Mouse (Mus musculus) ovary, postnatal 10 days (tissue): ENCODE measurements around the gene Srsf7.
"Not testable (repeated sequence)": the region's sequence is repeated elsewhere in the genome, so short reads cannot be mapped to it uniquely, and the experiment has no call there.

ENCODE experiments used
- DNase-seq: peaks from one replicate; pipeline ENCODE4 v3.0.0; 2022; ENCODE audit warnings: low spot score

Srsf7 gene

DNA sequence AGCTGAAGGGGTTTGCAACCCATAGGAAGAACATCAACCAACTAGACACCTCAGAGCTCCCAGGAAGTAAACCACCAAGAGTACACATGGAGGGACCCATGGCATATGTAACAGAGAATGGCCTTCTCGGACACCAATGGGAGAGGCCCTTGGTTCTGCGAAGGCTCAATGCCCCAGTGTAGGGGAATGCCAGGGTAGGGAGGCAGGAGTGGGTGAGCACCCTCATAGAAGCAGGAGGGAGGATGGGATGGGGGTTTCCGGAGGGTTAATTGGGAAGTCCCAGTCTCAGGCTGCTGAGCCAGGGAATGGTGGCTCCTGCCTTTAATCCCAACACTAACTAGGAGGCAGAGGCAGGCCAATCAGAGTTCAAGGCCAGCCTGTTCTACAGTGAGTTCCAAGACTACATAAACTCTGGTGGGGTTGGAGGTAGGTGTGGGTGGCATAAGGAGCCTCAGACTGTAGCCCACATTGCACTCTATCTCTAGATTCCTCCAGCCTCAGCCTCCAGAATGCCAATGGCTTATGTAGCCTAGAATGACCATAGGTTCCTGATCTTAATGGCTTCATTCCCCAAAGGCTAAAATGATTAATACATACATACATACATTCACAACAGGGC is 7.8 kb downstream of the Srsf7 start:
- no peak for DNase-seq

DNA sequence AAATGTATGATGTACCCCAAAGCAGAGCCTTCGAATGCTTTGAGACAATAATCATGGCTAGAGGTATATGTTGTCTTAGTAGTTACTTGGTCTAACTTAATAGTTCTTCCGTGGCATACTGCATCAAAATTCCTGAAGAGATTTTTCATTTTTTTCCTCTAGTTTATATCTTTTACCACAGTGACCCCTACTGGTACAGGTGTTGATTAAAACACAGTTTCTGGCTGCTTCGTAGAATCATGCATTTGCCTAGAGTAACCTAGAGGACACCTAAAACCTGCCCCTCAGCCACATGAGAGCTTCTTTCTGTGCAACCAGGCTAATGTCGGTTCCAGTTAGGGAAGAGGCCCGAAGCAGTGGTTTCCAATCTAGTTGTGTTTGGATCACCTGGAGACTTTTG is 14.0 kb downstream of the Srsf7 start:
- DNase-seq, result no peak

DNA sequence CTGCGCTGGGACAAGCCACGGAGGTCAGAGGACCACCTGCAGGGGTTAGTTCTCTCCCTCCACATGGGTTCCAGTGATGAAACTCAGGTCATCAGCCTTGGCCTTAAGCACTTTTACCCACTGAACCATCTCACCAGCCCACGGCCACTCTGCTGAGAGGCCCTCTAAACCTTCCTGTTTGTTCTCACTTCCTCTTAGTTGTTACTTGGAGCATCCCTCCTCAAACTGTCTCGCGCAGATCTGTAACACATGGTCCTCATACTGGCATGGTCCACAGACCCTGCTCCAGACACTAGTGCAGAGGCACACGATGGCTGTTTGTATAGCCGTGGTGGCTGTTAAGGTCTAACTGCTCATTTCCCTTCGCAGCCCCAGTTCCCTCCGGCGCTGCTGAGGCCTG is 23.5 kb downstream of the Srsf7 start:
- DNase-seq, result no peak

DNA sequence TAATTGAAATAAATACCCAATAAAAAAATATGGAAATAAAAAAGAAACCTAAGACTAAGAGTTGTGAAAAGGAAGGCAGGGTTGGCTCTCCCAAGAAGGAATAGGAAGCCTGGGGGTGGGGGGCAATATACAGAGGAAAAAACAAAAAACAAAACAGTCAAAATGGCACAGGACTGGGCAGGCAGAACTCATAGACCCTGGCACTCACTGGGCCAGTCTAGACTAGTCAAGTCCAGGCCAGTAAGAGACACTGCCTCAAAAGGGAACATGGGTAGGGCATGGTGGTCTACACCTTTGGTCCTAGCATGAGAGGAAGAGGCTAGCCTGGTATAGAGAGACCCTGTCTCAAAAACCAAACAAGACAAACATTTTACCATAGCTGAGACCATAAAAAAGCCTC is 26.6 kb downstream of the Srsf7 start:
- no peak for DNase-seq

DNA sequence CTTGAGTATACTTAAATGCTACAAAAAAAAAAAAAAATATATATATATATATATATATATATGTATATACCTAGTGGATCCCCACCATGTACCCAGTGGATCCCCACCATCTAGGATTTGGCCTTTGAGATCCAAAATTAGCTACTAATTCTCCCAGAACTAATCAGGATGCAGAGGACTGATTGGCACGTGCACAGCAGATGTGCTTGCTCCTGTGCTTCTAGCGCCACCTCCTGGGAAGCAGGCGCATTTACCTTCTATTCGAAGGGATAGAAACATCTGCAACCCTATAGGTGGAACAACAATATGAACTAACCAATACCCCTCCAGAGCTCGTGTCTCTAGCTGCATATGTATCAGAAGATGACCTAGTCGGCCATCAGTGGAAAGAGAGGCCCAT is 27.1 kb downstream of the Srsf7 start:
- DNase-seq, result no peak

DNA sequence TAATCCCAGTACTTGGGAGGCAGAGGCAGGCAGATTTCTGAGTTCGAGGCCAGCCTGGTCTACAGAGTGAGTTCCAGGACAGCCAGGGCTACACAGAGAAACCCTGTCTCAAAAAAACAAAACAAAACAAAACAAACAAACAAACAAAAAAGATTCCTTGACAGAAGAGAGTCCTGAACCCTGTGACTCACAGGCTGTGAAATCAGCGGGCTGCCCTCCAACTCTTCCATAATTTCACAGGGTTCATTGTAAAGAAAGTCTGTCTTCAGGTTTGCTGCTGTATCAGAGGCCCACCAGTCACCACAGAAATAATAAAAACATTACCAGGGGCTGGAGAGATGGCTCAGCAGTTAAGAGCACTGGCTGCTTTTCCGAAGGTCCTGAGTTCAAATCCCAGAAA is 28.3 kb downstream of the Srsf7 start:
- DNase-seq, result not testable (repeated sequence)

DNA sequence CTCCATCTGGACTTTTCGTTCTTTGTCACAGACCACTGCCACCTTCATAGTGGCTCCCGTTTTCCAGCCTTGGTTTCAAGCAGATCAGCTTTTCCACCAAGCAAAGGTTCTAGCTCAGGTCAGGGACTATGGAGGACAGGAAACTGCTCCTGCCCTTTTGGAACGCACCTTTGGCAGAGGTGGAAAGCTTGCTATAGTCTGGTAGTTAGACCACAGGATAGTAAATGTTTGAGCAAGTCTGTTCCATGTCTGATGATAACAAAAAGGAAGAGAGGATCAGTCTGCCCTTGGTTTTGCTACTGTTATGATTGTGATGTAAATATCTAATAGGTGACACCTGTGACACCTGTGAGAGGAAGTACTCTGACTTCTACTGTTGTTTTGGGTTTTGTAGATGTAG is 31.1 kb downstream of the Srsf7 start:
- no peak for DNase-seq

DNA sequence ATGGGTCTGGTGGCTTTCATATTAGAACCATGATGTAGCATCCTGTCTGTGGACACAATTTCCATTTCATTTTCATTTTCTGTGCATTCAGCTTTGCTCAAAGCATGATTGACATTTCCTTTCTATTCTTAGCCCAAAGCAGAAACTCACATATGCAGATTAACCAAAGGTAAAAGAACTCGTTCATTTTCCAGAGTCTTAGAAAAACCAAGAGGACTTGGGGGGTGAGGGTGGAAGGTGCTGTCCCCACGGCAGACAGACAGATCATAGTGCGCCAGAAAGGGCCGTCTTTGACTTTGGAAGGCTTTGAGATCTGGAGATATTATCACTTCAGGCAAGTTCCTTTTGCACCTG is 31.7 kb downstream of the Srsf7 start:
- DNase-seq, result no peak

DNA sequence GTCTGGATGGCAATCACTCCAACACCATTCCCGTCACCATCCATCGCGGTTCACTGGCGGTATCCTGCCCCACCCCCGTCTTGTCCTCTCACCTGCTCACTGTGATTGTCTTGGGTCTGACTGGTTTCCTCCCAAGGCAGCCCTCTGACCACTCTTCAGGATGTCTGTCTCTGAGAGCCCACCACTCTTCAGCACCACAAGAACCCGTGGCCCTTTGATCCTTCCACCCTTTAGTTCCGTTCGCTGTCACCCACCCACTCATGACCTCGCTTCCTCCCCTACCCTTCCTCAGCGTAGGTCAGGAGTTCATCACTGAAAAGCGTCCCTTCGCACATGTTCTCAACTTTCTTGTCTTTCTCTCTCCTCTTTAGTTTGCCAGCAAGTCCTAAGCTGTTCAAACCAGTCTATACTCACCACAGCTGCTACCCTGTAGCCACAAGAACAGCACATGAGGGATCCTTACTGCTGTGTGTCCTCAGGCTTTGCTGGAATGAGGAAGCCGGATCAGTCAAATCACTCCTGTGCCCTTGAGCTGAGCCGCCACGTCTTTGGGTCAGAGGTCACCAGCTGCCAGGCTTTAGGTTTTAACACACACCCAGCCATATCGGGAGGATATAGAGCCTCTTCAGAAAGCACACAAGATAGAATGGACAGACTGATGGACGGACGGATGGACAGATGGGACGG is 32.3 kb downstream of the Srsf7 start:
- no peak for DNase-seq

DNA sequence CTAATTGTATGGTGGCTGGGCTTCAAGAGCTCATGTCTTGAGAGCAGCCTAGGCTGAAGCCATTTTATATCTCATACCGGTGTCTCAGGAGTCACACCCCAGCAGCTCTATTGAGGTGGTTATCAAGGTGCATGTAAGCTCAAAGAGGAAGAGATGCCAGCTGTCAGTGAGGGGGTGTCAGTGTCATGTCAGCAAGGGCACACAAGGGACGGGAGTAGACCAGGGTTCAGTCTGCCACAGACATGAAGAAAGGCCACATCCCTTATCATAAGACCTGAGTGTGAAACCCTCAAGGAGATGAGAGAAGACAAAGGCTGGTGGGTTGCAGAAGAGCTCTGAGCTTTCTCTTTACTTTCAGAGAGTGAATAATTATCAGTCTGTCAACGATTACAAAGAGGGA is 33.0 kb downstream of the Srsf7 start:
- DNase-seq, result no peak

DNA sequence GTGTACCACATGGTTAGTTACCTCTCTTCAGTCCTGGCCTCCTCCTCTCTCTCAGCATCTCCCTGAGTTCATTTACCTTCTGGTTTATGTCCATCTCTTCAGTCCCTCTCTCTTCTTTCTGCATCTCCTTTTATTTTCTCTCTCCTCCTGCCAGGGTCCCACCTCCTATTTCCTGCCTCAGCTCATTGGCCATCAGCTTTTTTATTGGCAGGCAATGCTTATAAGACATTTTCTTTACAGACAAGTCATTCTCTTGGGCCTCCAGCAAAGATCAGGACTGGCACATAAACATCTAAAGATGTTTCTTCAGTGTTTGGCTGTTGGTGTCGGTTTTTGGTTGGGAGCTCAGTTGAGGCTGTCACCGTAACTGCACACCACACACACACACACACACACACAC is 33.4 kb downstream of the Srsf7 start:
- DNase-seq, result no peak

DNA sequence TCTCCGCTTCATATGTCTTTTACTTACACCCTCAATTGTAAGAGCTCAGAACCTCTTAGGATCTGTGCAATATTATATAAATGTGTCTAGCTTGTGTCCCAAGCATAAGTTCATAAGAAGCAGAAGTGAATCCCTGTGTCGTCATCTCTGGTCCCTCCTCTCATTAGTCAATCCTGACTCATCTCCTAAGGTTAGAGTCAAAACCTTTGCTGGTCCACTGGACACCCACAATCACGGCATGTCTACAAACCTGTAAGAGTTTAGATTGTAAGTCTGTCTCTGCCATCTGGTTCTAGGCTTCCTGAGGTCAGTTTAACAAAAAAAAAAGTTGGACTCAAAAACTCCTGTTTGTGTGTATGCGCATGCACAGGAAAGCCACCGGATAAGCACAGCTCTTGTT is 34.3 kb downstream of the Srsf7 start:
- no peak for DNase-seq

DNA sequence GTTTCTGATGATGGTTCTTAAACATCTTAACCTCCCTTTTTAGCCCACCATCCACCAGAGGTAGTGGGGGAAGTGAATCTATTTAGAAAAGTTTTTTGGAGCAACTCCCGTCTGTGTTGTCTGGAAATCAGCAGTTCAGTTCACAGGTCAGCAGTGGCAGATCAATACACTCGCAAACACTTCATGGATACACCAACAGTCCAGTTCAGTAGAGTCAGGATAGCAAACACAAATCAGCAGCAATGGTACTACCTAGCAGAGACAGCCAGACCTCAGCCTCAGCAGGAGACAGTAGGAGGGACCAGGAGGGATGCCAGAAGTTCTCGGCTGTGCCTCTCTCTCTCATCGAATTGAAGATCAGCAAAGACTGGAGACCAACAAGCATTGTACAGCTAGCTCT is 35.2 kb downstream of the Srsf7 start:
- DNase-seq, result no peak

DNA sequence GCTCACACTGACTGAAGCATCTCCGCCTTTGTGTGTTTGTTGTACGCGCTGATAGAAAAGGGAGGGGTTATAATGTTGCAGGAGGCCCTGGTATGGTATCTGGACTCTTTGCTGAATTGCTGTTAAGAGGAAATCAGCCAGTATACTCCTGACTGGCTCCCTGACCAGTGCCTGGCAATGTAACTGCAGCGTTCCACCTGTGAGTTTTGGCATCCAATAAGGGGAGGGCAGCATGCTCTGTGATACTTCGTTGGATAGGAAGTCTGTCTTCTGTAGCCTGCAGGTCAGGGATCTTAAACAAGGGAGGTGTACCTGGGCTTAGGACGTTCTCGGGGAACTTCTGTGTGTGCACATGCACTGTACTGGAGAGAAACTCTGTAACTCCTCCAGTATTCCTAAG is 36.2 kb downstream of the Srsf7 start:
- DNase-seq, result no peak

DNA sequence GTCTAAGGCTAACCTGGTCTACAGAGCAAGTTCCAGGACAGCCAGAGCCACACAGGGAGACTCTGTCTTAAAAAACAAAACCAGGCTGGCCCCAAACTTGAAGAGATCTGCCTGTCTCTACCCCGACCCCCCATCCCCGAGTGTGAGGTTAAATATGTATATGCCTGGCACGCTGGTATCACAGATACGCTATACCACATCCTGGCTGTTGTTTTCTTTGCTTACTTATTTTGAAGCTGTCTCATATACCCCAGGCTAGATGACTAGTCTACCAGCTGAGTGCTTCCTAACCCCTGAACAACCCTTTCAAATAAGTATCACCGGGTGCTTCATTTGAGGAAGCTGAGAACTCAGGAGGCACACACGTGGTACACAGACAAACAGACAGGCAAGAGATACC is 37.3 kb downstream of the Srsf7 start:
- DNase-seq, result no peak

DNA sequence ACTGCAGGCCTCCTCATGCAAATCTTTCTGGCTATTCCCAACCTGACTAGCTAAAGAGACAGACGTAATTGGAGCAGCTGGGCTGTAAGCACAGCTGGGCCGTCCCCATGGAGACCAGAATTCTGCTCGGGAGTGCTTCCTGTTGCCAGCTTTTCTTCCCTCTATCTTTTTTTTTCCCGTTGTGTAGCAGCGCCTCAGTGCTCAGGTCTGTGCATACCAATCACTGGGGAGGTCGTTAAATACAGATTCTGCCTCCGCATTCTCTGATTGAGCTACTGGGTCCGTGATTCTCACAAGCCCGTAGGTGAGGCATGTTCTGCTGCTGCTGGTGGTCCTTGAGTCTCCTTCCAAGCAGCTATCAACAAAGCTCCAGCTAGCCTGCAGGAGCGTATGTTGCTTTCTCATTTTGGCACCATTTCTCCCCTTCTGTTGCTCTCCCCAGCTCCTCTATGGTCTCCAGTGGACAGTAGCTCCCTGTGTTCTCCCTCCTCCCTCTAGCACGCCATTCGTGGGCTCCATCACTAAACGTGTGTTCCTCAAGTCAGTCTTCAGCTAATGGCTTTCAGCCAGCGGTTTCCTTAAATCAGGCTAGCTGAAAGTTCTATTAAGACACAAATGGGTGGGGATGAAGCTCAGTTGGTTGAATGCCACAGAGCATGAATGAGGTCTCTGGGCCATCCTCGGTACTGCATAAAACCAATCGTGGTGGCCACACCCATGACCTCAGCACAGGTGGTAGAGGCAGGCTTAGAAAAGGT is 38.5 kb downstream of the Srsf7 start:
- no peak for DNase-seq

DNA sequence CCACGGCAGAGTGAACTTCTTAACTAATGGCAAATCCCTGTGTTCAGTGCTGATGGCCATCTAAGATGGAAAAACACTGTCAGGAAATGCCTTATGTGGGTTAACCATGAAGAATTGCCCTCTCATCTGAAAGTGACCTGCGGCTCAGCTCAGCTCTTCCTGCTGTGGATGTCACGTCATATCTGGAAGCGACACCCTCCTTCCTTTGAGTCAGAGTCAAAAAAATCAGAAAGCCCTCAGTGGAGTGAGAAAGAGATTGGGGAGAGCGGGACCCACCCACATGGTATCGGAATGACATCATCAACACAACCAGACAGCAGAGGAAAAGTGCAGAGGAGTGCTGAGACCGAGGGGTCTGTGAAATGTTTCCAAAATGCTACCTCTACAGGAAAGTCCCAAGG is 39.3 kb downstream of the Srsf7 start:
- no peak for DNase-seq

DNA sequence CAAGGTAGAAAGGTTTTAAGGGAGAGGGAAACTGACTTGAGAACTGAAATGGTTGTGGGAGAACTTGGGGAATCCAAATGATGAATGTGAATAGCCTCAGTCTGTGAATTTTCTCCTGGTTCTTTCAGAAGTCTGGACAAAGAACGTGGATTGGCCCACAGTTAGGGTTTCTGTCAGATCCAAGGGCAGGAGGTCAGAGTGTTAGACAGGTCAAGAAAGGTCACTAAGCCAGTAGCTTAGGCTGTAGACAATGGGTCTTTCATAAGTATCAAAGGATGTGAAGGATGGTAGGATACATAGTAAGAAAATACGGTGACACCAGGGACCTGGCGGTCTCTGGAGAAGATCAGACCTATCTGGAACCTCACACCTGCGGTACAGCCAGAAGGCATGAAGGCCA is 39.7 kb downstream of the Srsf7 start:
- no peak for DNase-seq

DNA sequence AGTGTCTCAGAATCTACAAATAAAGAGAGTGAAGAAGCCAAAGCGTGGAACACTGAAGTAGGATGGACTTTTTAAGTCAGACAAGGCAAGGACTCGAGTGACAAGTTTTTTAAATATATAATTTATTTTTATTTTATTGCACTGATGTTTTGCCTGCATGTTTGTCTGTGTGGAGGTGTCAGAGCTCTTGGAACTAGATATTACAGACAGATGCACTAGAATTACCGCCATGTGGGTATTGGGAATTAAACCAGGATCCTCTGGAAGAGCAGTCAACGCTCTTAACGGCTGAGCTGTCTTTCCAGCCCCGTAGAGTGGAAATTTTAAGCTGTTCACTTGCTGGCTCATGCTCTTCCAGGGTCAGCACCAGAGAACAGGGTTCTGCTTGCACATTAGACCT is 40.8 kb downstream of the Srsf7 start:
- no peak for DNase-seq

DNA sequence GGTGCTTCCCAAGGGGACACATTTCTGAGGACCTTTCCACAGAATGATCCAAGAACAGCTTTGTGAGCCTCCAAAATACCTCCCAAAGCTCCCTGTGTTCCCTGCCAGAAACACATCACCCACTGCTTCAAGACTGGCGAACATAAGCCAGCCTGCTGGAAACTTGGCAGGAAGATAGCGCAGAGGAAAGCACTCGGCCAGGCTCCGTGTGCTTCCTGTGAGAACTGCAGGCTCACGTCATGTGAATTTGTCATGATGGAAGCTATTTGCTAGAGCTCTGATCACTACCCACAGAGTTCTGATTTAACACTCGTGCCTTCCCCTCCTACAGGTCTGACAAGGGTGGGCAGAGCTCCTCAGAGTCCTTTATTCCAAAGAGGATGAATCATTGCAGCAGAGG is 41.4 kb downstream of the Srsf7 start:
- no peak for DNase-seq

DNA sequence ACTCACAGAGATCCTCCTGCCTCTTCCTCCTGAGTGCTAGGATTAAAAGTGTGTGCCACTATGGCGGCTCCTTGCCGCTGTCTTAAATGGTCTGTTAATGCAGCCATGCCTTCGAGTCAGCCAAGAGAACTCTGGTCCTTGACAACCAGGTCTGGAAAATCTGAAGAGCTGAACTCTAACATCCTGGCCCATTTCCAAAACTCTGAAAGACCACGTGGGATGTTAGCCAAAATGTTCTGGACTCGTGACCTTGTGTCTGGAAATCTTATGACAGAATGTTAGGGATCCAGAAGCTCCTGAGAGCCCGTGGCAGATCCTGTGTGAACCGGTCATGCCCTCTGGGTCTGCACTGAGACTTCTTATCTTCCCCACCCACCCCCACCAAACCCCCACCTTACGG is 43.1 kb downstream of the Srsf7 start:
- DNase-seq, result no peak

DNA sequence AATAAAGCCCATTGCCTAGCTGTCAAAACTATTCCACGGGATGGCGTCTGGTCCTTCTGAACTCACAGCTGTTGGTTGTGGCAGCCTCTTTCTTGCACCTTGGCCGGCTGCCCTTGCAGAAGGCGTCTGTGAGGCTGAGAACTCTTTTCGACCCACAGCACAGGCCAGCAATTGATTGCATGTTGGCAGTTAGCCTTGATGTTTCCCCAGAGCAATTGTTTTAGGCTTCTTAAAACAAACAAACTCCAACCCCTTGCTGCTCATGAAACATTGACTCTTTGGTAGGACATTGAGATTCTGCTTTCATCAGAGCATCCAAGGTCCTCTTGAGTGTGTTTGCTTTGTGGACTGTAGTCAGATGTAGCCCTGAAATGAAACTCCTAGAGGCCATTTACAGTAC is 46.7 kb downstream of the Srsf7 start:
- peak; percentile 32 for DNase-seq

DNA sequence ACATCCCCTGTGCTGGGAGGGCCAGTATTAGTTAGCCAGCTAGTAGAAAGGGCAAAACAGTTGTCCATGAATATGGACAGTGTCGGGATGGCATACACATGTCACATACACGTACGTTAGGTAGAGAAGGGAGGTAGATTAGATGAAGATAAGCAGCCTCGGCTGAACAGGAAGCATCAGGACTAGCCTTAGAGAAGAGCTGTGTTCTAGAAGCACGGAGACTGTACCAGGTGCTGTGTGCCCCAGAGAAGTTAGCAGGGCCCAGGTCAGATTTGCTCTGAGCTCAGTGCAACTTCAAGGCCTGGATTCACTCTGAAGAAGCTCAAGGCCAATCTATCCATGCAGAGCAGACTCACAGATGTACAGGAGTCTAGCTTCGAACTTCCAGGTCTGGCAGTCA is 49.6 kb downstream of the Srsf7 start:
- no peak for DNase-seq

DNA sequence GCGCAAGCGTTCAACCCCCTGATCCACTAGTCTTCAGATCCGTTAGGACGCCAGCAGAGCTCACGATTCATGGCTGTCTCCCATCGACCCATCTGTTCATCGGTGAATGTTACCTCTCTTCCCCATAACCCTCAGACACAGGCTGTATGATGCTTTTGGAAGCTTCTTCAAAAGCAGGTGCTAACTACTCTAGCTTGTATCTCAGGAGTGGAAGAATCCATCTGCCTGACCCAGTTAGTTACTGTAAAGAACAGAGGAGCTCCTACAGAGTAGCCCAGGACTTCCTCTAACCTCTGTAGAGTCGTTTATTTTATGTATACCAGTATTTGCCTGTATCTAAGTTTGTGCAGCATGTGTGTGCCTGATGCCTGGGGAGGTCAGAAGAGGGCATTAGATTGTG is 50.2 kb downstream of the Srsf7 start:
- DNase-seq, result no peak
